Mouse (Mus musculus) MEL (cell line): ENCODE data around the gene Arglu1. TPM values are rescaled to one million over a fixed set of nuclear protein-coding genes. Genes with fewer than 3 reads are reported as not detected.

Source experiments
- DNase-seq: peaks from one replicate; pipeline ENCODE4 v3.0.0; 2011; ENCODE audit warnings: low read depth, low spot score
- H3K27ac ChIP-seq: 2 replicates; pipeline ENCODE4 v1.5.1; 2012; ENCODE audit warnings: low read depth, mild to moderate bottlenecking, control low read depth, low read length, moderate library complexity; ENCODE audit not compliant: control insufficient read depth
- H3K27me3 ChIP-seq, 2 experiments: fragments of 150-350 bp in 1 of 2; sonication (generic) in 1 of 2; 2 replicates each; pipeline ENCODE4 v1.6.1; 2012; ENCODE audit warnings: low read length in 2 of 2, mild to moderate bottlenecking in 2 of 2, improper control_type of control experiment in 1 of 2, moderate library complexity in 1 of 2; ENCODE audit not compliant: insufficient read depth in 2 of 2, control insufficient read depth in 1 of 2
- H3K36me3 ChIP-seq, 2 experiments: 2 replicates each; pipeline ENCODE4 v1.6.1; 2012 to 2014; ENCODE audit warnings: low read length in 2 of 2, improper control_type of control experiment in 1 of 2, inconsistent platforms in 1 of 2, mild to moderate bottlenecking in 1 of 2; ENCODE audit not compliant: insufficient read depth in 2 of 2, control insufficient read depth in 1 of 2
- H3K4me1 ChIP-seq, 2 experiments: fragments of 150-350 bp in 1 of 2; sonication (generic) in 1 of 2; 2 replicates each; pipeline ENCODE4 v1.6.1; 2012; ENCODE audit warnings: low read length in 2 of 2, improper control_type of control experiment in 1 of 2, mild to moderate bottlenecking in 1 of 2; ENCODE audit not compliant: insufficient read depth in 2 of 2, control insufficient read depth in 1 of 2
- H3K4me3 ChIP-seq, 2 experiments: fragments of 150-350 bp in 1 of 2; sonication (generic) in 1 of 2; 2 replicates each; pipeline ENCODE4 v1.5.1; 2012; ENCODE audit warnings: low read depth in 2 of 2, low read length in 2 of 2, mild to moderate bottlenecking in 2 of 2, moderate library complexity in 2 of 2, control low read depth in 1 of 2, improper control_type of control experiment in 1 of 2; ENCODE audit not compliant: control insufficient read depth in 1 of 2, insufficient read depth in 1 of 2
- H3K79me2 ChIP-seq: 2 replicates; pipeline ENCODE4 v1.6.1; 2012; ENCODE audit warnings: mild to moderate bottlenecking, low read length, moderate library complexity; ENCODE audit not compliant: control insufficient read depth, poor library complexity, insufficient read depth
- H3K9ac ChIP-seq: 2 replicates; pipeline ENCODE4 v1.6.1; 2012; ENCODE audit warnings: low read depth, mild to moderate bottlenecking, control low read depth, low read length, moderate library complexity; ENCODE audit not compliant: control insufficient read depth, poor library complexity, severe bottlenecking
- H3K9me3 ChIP-seq: fragments of 150-350 bp; sonication (generic); replicated peaks from 2 replicates; pipeline ENCODE4 v1.6.1; 2012; ENCODE audit warnings: mild to moderate bottlenecking, low read length, improper control_type of control experiment, moderate library complexity; ENCODE audit not compliant: insufficient read depth
- BHLHE40 ChIP-seq: IDR thresholded peaks from 2 replicates; pipeline ENCODE4 v1.6.1; 2012; ENCODE audit warnings: low read depth, mild to moderate bottlenecking, inconsistent platforms, low read length, improper control_type of control experiment, borderline replicate concordance
- CHD1 ChIP-seq: IDR thresholded peaks from 2 replicates; pipeline ENCODE4 v1.6.1; 2012; ENCODE audit warnings: low read depth, mild to moderate bottlenecking, inconsistent platforms, low read length, improper control_type of control experiment
- CHD2 ChIP-seq: IDR thresholded peaks from 2 replicates; pipeline ENCODE4 v1.6.1; 2011; ENCODE audit warnings: low read length, improper control_type of control experiment
- CTCF ChIP-seq, 3 experiments: IDR thresholded peaks in 2 of 3; conservative IDR thresholded peaks in 1 of 3; 2 replicates each; pipeline ENCODE4 v1.5.1; 2011 to 2012; ENCODE audit warnings: low read length in 3 of 3, low read depth in 2 of 3, mild to moderate bottlenecking in 2 of 3, improper control_type of control experiment in 1 of 3, inconsistent platforms in 1 of 3, mixed read lengths in 1 of 3, moderate library complexity in 1 of 3; ENCODE audit not compliant: control insufficient read depth in 1 of 3, insufficient read depth in 1 of 3, poor library complexity in 1 of 3, severe bottlenecking in 1 of 3
- E2F4 ChIP-seq: IDR thresholded peaks from 2 replicates; pipeline ENCODE4 v1.6.1; 2011; ENCODE audit warnings: low read depth, low read length, improper control_type of control experiment, borderline replicate concordance
- ELF1 ChIP-seq: IDR thresholded peaks from 2 replicates; pipeline ENCODE4 v1.6.1; 2014; ENCODE audit warnings: low read depth, mild to moderate bottlenecking, inconsistent platforms, low read length, improper control_type of control experiment, moderate library complexity
- EP300 ChIP-seq, 2 experiments: IDR thresholded peaks; 2 replicates each; pipeline ENCODE4 v1.6.1; 2011; ENCODE audit warnings: improper control_type of control experiment in 2 of 2, low read length in 2 of 2, low read depth in 1 of 2, mild to moderate bottlenecking in 1 of 2
- ETS1 ChIP-seq: IDR thresholded peaks from 2 replicates; pipeline ENCODE4 v1.6.1; 2012; ENCODE audit warnings: low read depth, mild to moderate bottlenecking, inconsistent platforms, low read length, improper control_type of control experiment, moderate library complexity
- GATA1 ChIP-seq: IDR thresholded peaks from 2 replicates; pipeline ENCODE4 v1.6.1; 2011; ENCODE audit warnings: low read depth, low read length, improper control_type of control experiment
- HCFC1 ChIP-seq: IDR thresholded peaks from 2 replicates; pipeline ENCODE4 v1.6.1; 2012; ENCODE audit warnings: low read depth, mild to moderate bottlenecking, inconsistent platforms, low read length, improper control_type of control experiment, moderate library complexity
- JUND ChIP-seq: IDR thresholded peaks from 2 replicates; pipeline ENCODE4 v1.6.1; 2011; ENCODE audit warnings: low read depth, mild to moderate bottlenecking, improper control_type of control experiment, low read length
- KAT2A ChIP-seq: conservative IDR thresholded peaks from 2 replicates; pipeline ENCODE4 v1.6.1; 2012; ENCODE audit warnings: low read depth, low read length, improper control_type of control experiment, inconsistent platforms
- MAFK ChIP-seq: IDR thresholded peaks from 2 replicates; pipeline ENCODE4 v1.6.1; 2011; ENCODE audit warnings: low read depth, mild to moderate bottlenecking, low read length, improper control_type of control experiment, borderline replicate concordance
- MAZ ChIP-seq: IDR thresholded peaks from 2 replicates; pipeline ENCODE4 v1.6.1; 2012; ENCODE audit warnings: low read depth, mild to moderate bottlenecking, inconsistent platforms, low read length, improper control_type of control experiment
- MEF2A ChIP-seq: IDR thresholded peaks from 2 replicates; pipeline ENCODE4 v1.6.1; 2014; ENCODE audit warnings: low read depth, mild to moderate bottlenecking, inconsistent platforms, low read length, improper control_type of control experiment; ENCODE audit not compliant: poor library complexity, insufficient replicate concordance, severe bottlenecking; ENCODE audit errors: extremely low read depth
- MXI1 ChIP-seq: IDR thresholded peaks from 2 replicates; pipeline ENCODE4 v1.6.1; 2011; ENCODE audit warnings: mild to moderate bottlenecking, low read depth, low read length, improper control_type of control experiment
- NELFE ChIP-seq: IDR thresholded peaks from 2 replicates; pipeline ENCODE4 v1.6.1; 2011; ENCODE audit warnings: low read depth, low read length, improper control_type of control experiment
- NRF1 ChIP-seq: IDR thresholded peaks from 2 replicates; pipeline ENCODE4 v1.6.1; 2014; ENCODE audit warnings: low read depth, mild to moderate bottlenecking, inconsistent platforms, low read length, improper control_type of control experiment, moderate library complexity; ENCODE audit not compliant: poor library complexity, insufficient read depth, severe bottlenecking
- POLR2AphosphoS5 ChIP-seq: IDR thresholded peaks from 2 replicates; pipeline ENCODE4 v1.6.1; 2012; ENCODE audit warnings: low read depth, borderline replicate concordance, mild to moderate bottlenecking, inconsistent platforms, low read length, moderate library complexity, mixed read lengths
- RAD21 ChIP-seq: IDR thresholded peaks from 2 replicates; pipeline ENCODE4 v1.6.1; 2011; ENCODE audit warnings: mild to moderate bottlenecking, low read depth, low read length, improper control_type of control experiment
- RCOR1 ChIP-seq: IDR thresholded peaks from 2 replicates; pipeline ENCODE4 v1.6.1; 2012; ENCODE audit warnings: low read depth, mild to moderate bottlenecking, inconsistent platforms, low read length, improper control_type of control experiment
- TAL1 ChIP-seq: IDR thresholded peaks from 2 replicates; pipeline ENCODE4 v1.6.1; 2012; ENCODE audit warnings: mild to moderate bottlenecking, inconsistent platforms, low read length, moderate library complexity, mixed read lengths
- TBP ChIP-seq: IDR thresholded peaks from 2 replicates; pipeline ENCODE4 v1.8.0; 2011; ENCODE audit warnings: low read depth, low read length, improper control_type of control experiment
- USF2 ChIP-seq, 2 experiments: IDR thresholded peaks; 2 replicates each; pipeline ENCODE4 v1.6.1; 2011 to 2012; ENCODE audit warnings: improper control_type of control experiment in 2 of 2, low read length in 2 of 2, borderline replicate concordance in 1 of 2, inconsistent platforms in 1 of 2, low read depth in 1 of 2, mild to moderate bottlenecking in 1 of 2; ENCODE audit not compliant: insufficient read depth in 1 of 2
- ZC3H11A ChIP-seq: IDR thresholded peaks from 2 replicates; pipeline ENCODE4 v1.6.1; 2012; ENCODE audit warnings: low read depth, mild to moderate bottlenecking, inconsistent platforms, low read length, improper control_type of control experiment
- ZKSCAN1 ChIP-seq: IDR thresholded peaks from 2 replicates; pipeline ENCODE4 v1.6.1; 2012; ENCODE audit warnings: low read depth, mild to moderate bottlenecking, inconsistent platforms, low read length, improper control_type of control experiment, moderate library complexity
- ZNF384 ChIP-seq: IDR thresholded peaks from 2 replicates; pipeline ENCODE4 v1.6.1; 2012; ENCODE audit warnings: low read depth, mild to moderate bottlenecking, inconsistent platforms, low read length, improper control_type of control experiment
- polyA plus RNA-seq, 2 experiments: library from polyadenylated mRNA; stranded (reverse) in 1 of 2; unstranded in 1 of 2; fragments of >175 nt in 1 of 2; fragments of >200 nt in 1 of 2; gene quantifications; 2 replicates each; pipeline versions ENCODE4 v1.2.1 to v1.2.4; 2012; ENCODE audit warnings: low replicate concordance in 2 of 2, low read depth in 1 of 2; ENCODE audit not compliant: insufficient read length in 2 of 2, insufficient read depth in 1 of 2, missing spikeins in 1 of 2
- total RNA-seq: library from RNA; depleted of rRNA; stranded (reverse); fragments of 300-350 nt; gene quantifications from 2 replicates; pipeline ENCODE4 v1.2.3, GENCODE M21; 2012

Arglu1 gene
- total and polyA plus RNA-seq, 3 experiments: 35.3 to 104 TPM; not detected in 1

DNA sequence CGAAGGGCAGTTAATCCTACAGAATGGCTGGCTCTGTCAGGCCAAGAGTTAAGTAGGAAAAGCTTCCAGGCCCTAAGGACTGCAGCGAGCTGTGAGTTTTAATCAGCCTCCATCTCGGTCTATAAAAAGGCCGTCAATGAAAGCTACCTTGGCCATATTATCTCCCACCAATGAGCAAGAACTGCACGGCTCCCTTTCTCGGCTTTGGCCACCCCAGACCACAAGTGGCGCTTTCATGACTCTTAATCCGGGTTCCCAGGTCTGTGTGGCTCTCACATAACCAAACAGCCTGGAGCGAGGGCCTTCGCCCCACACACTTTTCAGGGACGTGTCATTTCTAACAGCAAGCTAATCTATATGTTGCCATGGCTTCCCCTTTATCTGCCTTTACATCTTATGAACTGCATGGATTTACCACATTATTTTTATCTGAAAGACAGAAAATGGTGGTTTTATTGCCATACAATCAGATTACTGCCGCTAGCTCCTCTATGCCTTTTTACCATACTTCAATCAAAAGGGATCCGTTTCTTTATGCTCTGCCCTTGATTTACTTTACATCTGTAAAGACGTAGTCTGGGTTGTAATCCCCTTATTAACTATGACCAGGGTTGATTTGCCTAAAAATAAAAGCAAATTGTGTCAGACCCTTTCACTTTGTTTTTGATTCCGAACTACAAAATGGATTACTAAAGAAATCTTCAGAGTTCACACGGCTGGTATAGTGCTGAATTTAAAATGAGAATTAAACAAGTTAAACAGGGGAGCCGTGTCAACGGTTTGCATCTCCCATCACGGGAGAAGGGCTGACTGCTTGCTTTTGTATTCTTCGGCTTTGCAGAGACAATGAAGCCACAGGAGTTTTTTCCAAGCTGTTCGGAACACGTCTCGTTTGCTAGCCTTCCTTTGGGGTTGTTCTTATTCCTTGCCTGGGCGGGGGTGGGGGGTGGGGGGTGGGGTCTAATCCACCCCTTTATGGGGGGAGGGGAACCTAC, 34.7 kb downstream of the Arglu1 start:
- Histone ChIP-seq H3K9me3 (no peaks in the 10 kb centered on the region), H3K4me1 (no peaks in the 10 kb centered on the region), H3K79me2 (no peaks in the 10 kb centered on the region), H3K4me3 (no peak overlapping the region), H3K36me3 (no peaks in the 10 kb centered on the region), H3K27me3 (no peaks in the 10 kb centered on the region), H3K27ac (no peak overlapping the region), H3K9ac (no peak overlapping the region)
- TF ChIP-seq BHLHE40 (no peak), ZC3H11A (no peak), ZNF384 (no peak), MAFK (no peak), USF2 (IDR thresholded peaks at IDR 0.05; ENCODE audit: borderline replicate concordance in 1 of 2, insufficient read depth in 1 of 2, low read depth in 1 of 2, low read length in 2 of 2) (no peak), JUND (no peak), ELF1 (no peak), HCFC1 (no peak), TBP (no peak), KAT2A (no peak), E2F4 (no peak), MXI1 (no peak), RCOR1 (no peak), CHD2 (no peak)
- DNase-seq: no peak

DNA sequence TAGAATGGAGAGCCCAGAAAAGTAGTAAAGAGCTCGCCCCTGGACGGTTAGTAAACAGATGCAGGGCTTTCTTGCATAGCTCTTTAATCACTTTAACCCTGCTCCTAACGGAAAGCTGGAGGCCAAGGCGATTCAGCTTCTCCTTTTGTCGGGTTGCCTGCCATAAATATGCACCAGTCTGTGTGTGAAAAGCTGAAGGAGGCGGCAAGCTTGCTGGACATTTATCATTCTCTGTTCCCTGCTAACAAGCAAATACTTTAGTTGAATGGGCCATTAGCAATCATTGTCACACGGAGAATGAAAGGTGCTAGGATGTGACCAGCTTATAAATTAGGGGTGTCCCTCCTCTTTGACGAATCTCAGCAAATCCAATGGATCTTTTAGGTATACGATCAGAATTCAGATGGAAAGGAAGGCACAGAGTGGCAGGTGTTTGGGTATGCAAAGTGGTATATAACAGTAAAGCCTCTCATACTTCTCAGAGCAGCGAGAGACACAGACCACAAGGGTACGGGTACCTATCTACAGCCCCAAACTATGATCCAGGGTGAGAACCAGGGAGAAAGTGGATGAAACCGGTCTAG, 36.3 kb downstream of the Arglu1 start:
- Histone ChIP-seq H3K36me3 (no peaks in the 10 kb centered on the region), H3K27me3 (no peaks in the 10 kb centered on the region)
- TF ChIP-seq CHD1 (no peak), MEF2A (no peak), RAD21 (no peak), ELF1 (no peak), NRF1 (no peak), ETS1 (no peak), USF2 (IDR thresholded peaks at IDR 0.05; ENCODE audit: borderline replicate concordance in 1 of 2, insufficient read depth in 1 of 2, low read depth in 1 of 2, low read length in 2 of 2) (no peak), BHLHE40 (no peak), POLR2AphosphoS5 (no peak), EP300 (IDR thresholded peaks at IDR 0.05; ENCODE audit: low read depth in 1 of 2, low read length in 2 of 2) (no peak), KAT2A (no peak), NELFE (no peak), ZKSCAN1 (no peak), MXI1 (no peak), MAFK (no peak), MAZ (no peak), CTCF (IDR thresholded peaks at IDR 0.05 in 2 of 3, conservative IDR thresholded peaks at IDR 0.05 in 1 of 3; ENCODE audit: control insufficient read depth in 1 of 3, insufficient read depth in 1 of 3, low read depth in 2 of 3, low read length in 3 of 3, poor library complexity in 1 of 3, severe bottlenecking in 1 of 3) (no peak), TAL1 (no peak), GATA1 (no peak)

More for the DNA sequence above, 36.3 kb downstream of the Arglu1 start:
- DNase-seq: no peak
- no peaks in the 10 kb centered on the region for H3K4me1 ChIP-seq
- H3K9ac ChIP-seq: no peak overlapping the region
- H3K4me3 ChIP-seq: no peak overlapping the region
- H3K9me3 ChIP-seq: no peaks in the 10 kb centered on the region
- no peaks in the 10 kb centered on the region for H3K79me2 ChIP-seq
- no peak overlapping the region for H3K27ac ChIP-seq
